Mouse (Mus musculus) ovary, adult 18-20 months (tissue): Measurements from ENCODE around the gene Clptm1.
A peak's percentile ranks its signal among the peaks of the same experiment; 100 is the strongest.
"Not testable (repeated sequence)": the region's sequence is repeated elsewhere in the genome, so short reads cannot be mapped to it uniquely, and the experiment has no call there.

Experiments
- DNase-seq: peaks from one replicate; pipeline ENCODE4 v3.0.0; 2022; ENCODE audit warnings: low spot score, mixed read lengths

Clptm1 gene

GRCm38 (mm10) chr7:19691873-19692865, 27.3 kb upstream of the Clptm1 start, which contains the start of gene Apoc1:
Apoc1 (minus strand) TSS chr7:19692660.
- DNase-seq = no peak

GRCm38 (mm10) chr7:19691434-19691833, 26.6 kb upstream of the Clptm1 start:
- no peak for DNase-seq

- no peak for DNase-seq
Measured at GRCm38 (mm10) chr7:19690845-19691244, 26.0 kb upstream of the Clptm1 start.

- DNase-seq = no peak
Measured at GRCm38 (mm10) chr7:19688611-19689010, 23.8 kb upstream of the Clptm1 start.

- DNase-seq = no peak
Measured at GRCm38 (mm10) chr7:19688101-19688500, 23.3 kb upstream of the Clptm1 start.

GRCm38 (mm10) chr7:19686927-19687583, 22.2 kb upstream of the Clptm1 start:
- DNase-seq = not testable (repeated sequence)

- DNase-seq = no peak
Measured at GRCm38 (mm10) chr7:19686521-19686920, 21.7 kb upstream of the Clptm1 start.

GRCm38 (mm10) chr7:19685374-19685773, 20.5 kb upstream of the Clptm1 start:
- DNase-seq = no peak

GRCm38 (mm10) chr7:19683771-19684201, 19.0 kb upstream of the Clptm1 start:
- no peak for DNase-seq

- DNase-seq = no peak
Measured at GRCm38 (mm10) chr7:19682979-19683378, 18.1 kb upstream of the Clptm1 start.

GRCm38 (mm10) chr7:19681202-19681694, 16.4 kb upstream of the Clptm1 start, which contains the start of the genes Gm44805 and Apoc4:
Gm44805 (minus strand) TSS chr7:19681423.
Apoc4 (minus strand) TSS chr7:19681479.
- DNase-seq = no peak

GRCm38 (mm10) chr7:19680702-19681101, 15.9 kb upstream of the Clptm1 start:
- DNase-seq = no peak

GRCm38 (mm10) chr7:19678901-19679300, 14.1 kb upstream of the Clptm1 start:
- no peak for DNase-seq

- DNase-seq = no peak
Measured at GRCm38 (mm10) chr7:19677872-19678271, 13.0 kb upstream of the Clptm1 start, which contains the start of gene Apoc2. Apoc2 (minus strand) TSS chr7:19677941.

- DNase-seq = no peak
Measured at GRCm38 (mm10) chr7:19676662-19677061, 11.8 kb upstream of the Clptm1 start.

GRCm38 (mm10) chr7:19675824-19676223, 11.0 kb upstream of the Clptm1 start:
- DNase-seq = no peak

GRCm38 (mm10) chr7:19673083-19673699, 8.4 kb upstream of the Clptm1 start:
- DNase-seq = no peak

- DNase-seq = no peak
Measured at GRCm38 (mm10) chr7:19671511-19671910, 6.7 kb upstream of the Clptm1 start.

GRCm38 (mm10) chr7:19668947-19669721, 4.3 kb upstream of the Clptm1 start:
- peak; percentile 85 for DNase-seq

- no peak for DNase-seq
Measured at GRCm38 (mm10) chr7:19667434-19667833, 2.6 kb upstream of the Clptm1 start.

GRCm38 (mm10) chr7:19666750-19667149, 1.9 kb upstream of the Clptm1 start:
- DNase-seq = no peak
